16 mouse cellular contexts compared by ENCODE assay signal in genomic region chr2:179197471-179197870, GRCm38 (mm10).
"Had no signal": no experiment of that assay in that cellular context is flagged by ENCODE, and none has a peak within 500 bp of the region (broad histone marks: within the 10 kb centered on the region; RNA-seq: fewer than 3 reads in every experiment).

No protein-coding gene starts in this region.

- H3K27ac ChIP-seq: neural tube, embryonic 13.5 days; neural tube, embryonic 15.5 days; stomach, embryonic 15.5 days; stomach, postnatal 0 days had no signal

- H3K9me3 ChIP-seq: neural tube, embryonic 13.5 days; neural tube, embryonic 15.5 days; stomach, embryonic 15.5 days had no signal

- H3K4me1 ChIP-seq: stomach, embryonic 15.5 days had no signal

- H3K36me3 ChIP-seq: neural tube, embryonic 13.5 days; neural tube, embryonic 15.5 days; stomach, embryonic 15.5 days had no signal

- H3K27me3 ChIP-seq: neural tube, embryonic 15.5 days; stomach, embryonic 15.5 days had no signal

- DNase-seq: retina, postnatal 1 day; right cerebral cortex, adult 18-20 months; right cerebral cortex, postnatal 14 days; right cerebral cortex, postnatal 25 days; right cerebral cortex, postnatal 4 days; spleen, adult 18-20 months; thymus, adult 18-20 months; thymus, adult 2 months; thymus, postnatal 14 days; thymus, postnatal 25 days; thymus, postnatal 36 days; thymus, postnatal 4 days had no signal

- H3K4me3 ChIP-seq: neural tube, embryonic 13.5 days; neural tube, embryonic 15.5 days; stomach, embryonic 15.5 days had no signal
